Mouse (Mus musculus) intestine, postnatal 0 days (tissue): ENCODE measurements around the gene Gm14409. TPM values are rescaled to one million over a fixed set of nuclear protein-coding genes. Genes with fewer than 3 reads are reported as not detected.
"Not testable (repeated sequence)": the region's sequence is repeated elsewhere in the genome, so short reads cannot be mapped to it uniquely, and the experiment has no call there.

ENCODE experiments used
- ATAC-seq: fragments of 200-750 bp; cut with Nextera tagmentation; 2 replicates; pipeline ENCODE4 v1.8.0; 2017; ENCODE audit warnings: mild to moderate bottlenecking, moderate TSS enrichment, moderate library complexity
- H3K27ac ChIP-seq: fragments of 300-500 bp; sonication (generic); 2 replicates; pipeline ENCODE4 v1.5.1; 2014; ENCODE audit warnings: mild to moderate bottlenecking, low read depth, low read length, moderate library complexity
- H3K27me3 ChIP-seq: fragments of 300-500 bp; sonication (generic); replicated peaks from 2 replicates; pipeline ENCODE4 v1.6.1; 2014; ENCODE audit warnings: low read length, mixed read lengths; ENCODE audit not compliant: control insufficient read depth, insufficient read depth
- H3K36me3 ChIP-seq: fragments of 300-500 bp; sonication (generic); 2 replicates; pipeline ENCODE4 v1.6.1; 2014; ENCODE audit warnings: mild to moderate bottlenecking, moderate library complexity; ENCODE audit not compliant: control insufficient read depth, insufficient read depth
- H3K4me1 ChIP-seq: fragments of 300-500 bp; sonication (generic); replicated peaks from 2 replicates; pipeline ENCODE4 v1.6.1; 2014; ENCODE audit warnings: antibody characterized with exemption, low read length, mixed read lengths; ENCODE audit not compliant: control insufficient read depth, insufficient read depth
- H3K4me2 ChIP-seq: fragments of 300-500 bp; sonication (generic); replicated peaks from 2 replicates; pipeline ENCODE4 v1.6.1; 2014; ENCODE audit warnings: low read depth, mild to moderate bottlenecking, moderate library complexity
- H3K4me3 ChIP-seq: fragments of 300-500 bp; sonication (generic); 2 replicates; pipeline ENCODE4 v1.5.1; 2014; ENCODE audit warnings: low read depth, low read length
- H3K9ac ChIP-seq: fragments of 300-500 bp; sonication (generic); 2 replicates; pipeline ENCODE4 v1.6.1; 2014; ENCODE audit warnings: mild to moderate bottlenecking, low read depth, low read length
- H3K9me3 ChIP-seq: fragments of 300-500 bp; sonication (generic); 2 replicates; pipeline ENCODE4 v1.6.1; 2016; ENCODE audit warnings: mixed run types; ENCODE audit not compliant: control insufficient read depth
- WGBS: fragments of 180-500 bp; shearing (Covaris S2); extraction: QIAGEN DNeasy Blood & Tissue Kit; methylation state at CpG from one replicate; pipeline ENCODE4 v1.1.7; 2014; 5-methylcytosine and 5-hydroxymethylcytosine counted together
- polyA plus RNA-seq: library from polyadenylated mRNA; unstranded; fragments of >200 nt; fragmentation: Nextera tagmentation; extraction: Ambion mirVana; gene quantifications from 2 replicates; pipeline ENCODE4 v1.2.1, GENCODE M21; 2015

Gene Gm14409
- not detected in 2 replicates for polyA plus RNA-seq

- H3K36me3 ChIP-seq, H3K27me3 ChIP-seq, ATAC-seq, H3K4me2 ChIP-seq, H3K27ac ChIP-seq, H3K9me3 ChIP-seq, H3K9ac ChIP-seq, H3K4me3 ChIP-seq, H3K4me1 ChIP-seq: not testable (repeated sequence)
- no CpG with 5 or more reads among the region's 2 CpGs for WGBS
These were observed at the start of gene Gm14409 for GRCm38 (mm10) chr2:177266936-177267335. Gene Gm14409, minus strand, starts transcription at chr2:177267036.

GRCm38 (mm10) chr2:177309627-177310026 is 42.8 kb upstream of the Gm14409 start:
- not testable (repeated sequence) for H3K9me3 ChIP-seq, H3K9ac ChIP-seq, ATAC-seq, H3K4me1 ChIP-seq, H3K27me3 ChIP-seq, H3K36me3 ChIP-seq, H3K4me3 ChIP-seq, H3K4me2 ChIP-seq, H3K27ac ChIP-seq
- 91% methylated on average over 4 of the region's 4 CpGs for WGBS

GRCm38 (mm10) chr2:177304980-177305379 is 38.1 kb upstream of the Gm14409 start:
- not testable (repeated sequence) for ATAC-seq, H3K9me3 ChIP-seq
- no CpG with 5 or more reads among the region's 2 CpGs for WGBS

GRCm38 (mm10) chr2:177283701-177284100 is 16.9 kb upstream of the Gm14409 start:
- WGBS = 30% methylated on average over 3 of the region's 3 CpGs
- not testable (repeated sequence) for H3K9me3 ChIP-seq, H3K4me1 ChIP-seq, H3K4me3 ChIP-seq, ATAC-seq, H3K27me3 ChIP-seq, H3K36me3 ChIP-seq, H3K27ac ChIP-seq, H3K9ac ChIP-seq, H3K4me2 ChIP-seq

More at GRCm38 (mm10) chr2:177304980-177305379, 38.1 kb upstream of the Gm14409 start:
- H3K27me3 ChIP-seq, H3K9ac ChIP-seq, H3K4me1 ChIP-seq, H3K27ac ChIP-seq, H3K4me2 ChIP-seq, H3K36me3 ChIP-seq, H3K4me3 ChIP-seq: not testable (repeated sequence)

DNA sequence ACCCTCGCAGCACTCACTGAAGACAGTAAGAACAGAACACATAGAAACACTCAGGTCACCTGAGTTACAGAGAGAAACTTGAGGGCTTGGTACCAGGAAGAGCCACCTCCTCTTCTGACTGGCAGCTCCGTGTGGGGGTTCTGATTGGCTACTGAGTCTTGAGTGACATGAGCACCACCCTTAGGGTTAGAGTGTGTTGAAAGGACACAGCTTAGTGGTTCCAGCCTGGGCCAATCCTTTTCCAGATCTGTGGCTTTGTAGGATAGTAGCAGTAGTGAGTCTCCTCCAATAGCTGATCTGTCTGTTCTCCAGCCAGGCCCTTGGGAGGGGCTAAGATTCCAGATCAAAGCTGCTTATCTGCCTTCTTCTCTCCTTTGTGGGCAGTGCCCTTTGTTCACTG is 10.9 kb upstream of the Gm14409 start:
- ATAC-seq = not testable (repeated sequence)

GRCm38 (mm10) chr2:177272237-177272636 is 5.4 kb upstream of the Gm14409 start:
- not testable (repeated sequence) for H3K27me3 ChIP-seq, H3K36me3 ChIP-seq, H3K4me1 ChIP-seq, H3K4me3 ChIP-seq, H3K27ac ChIP-seq, H3K4me2 ChIP-seq, H3K9ac ChIP-seq, H3K9me3 ChIP-seq, ATAC-seq
- WGBS = 74% methylated on average over 2 of the region's 2 CpGs

More for the DNA sequence above, 10.9 kb upstream of the Gm14409 start:
- H3K4me3 ChIP-seq, H3K4me2 ChIP-seq, H3K9me3 ChIP-seq, H3K4me1 ChIP-seq, H3K27ac ChIP-seq, H3K9ac ChIP-seq, H3K36me3 ChIP-seq, H3K27me3 ChIP-seq: not testable (repeated sequence)
- WGBS = 67% methylated on average over 1 of the region's 2 CpGs

DNA sequence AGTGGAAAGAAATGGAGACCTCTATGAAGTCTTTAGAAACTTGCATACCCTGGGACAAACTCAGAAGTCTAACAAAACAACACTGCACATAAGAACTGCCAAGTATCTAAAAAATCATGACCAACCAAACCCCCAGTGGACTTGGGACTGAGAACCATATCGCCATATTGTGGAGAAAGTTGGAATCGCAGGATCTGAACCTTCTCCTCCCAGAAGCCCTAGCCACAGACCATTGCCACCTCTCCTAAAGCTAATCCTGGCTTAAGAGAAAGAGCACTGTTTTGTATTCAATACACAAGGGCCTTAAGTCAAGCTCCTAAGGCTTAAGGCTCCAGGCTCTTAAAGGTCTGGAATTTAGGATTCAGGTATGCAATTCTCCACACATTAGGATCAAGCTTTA is 19.4 kb downstream of the Gm14409 start:
- ATAC-seq, H3K27me3 ChIP-seq, H3K4me1 ChIP-seq, H3K4me3 ChIP-seq, H3K9me3 ChIP-seq, H3K9ac ChIP-seq, H3K36me3 ChIP-seq, H3K27ac ChIP-seq, H3K4me2 ChIP-seq: not testable (repeated sequence)
- 78% methylated on average over 2 of the region's 2 CpGs for whole genome bisulfite sequencing

GRCm38 (mm10) chr2:177230461-177230860 is 36.4 kb downstream of the Gm14409 start:
- not testable (repeated sequence) for H3K36me3 ChIP-seq, H3K4me1 ChIP-seq, H3K27me3 ChIP-seq, H3K27ac ChIP-seq, ATAC-seq, H3K9ac ChIP-seq, H3K4me2 ChIP-seq, H3K9me3 ChIP-seq, H3K4me3 ChIP-seq
- WGBS = 64% methylated on average over 2 of the region's 2 CpGs
